Mouse (Mus musculus): ENCODE data around the gene Vmn1r183. TPM values are rescaled to one million over a fixed set of nuclear protein-coding genes. Genes with fewer than 3 reads are reported as not detected.

Vmn1r183 gene
- polyA plus RNA-seq, 1 experiment from 2014 or later = not detected

GRCm38 (mm10) chr7:24113001-24113400 is 59.9 kb downstream of the Vmn1r183 start:
- Histone ChIP-seq H3K4me3 (peak overlapping the region; percentile 73), H3K27ac (peak overlapping the region; percentile 81), H3K4me1 (peaks cover 8% of the 10 kb centered on the region), H3K36me3 (replicated peaks) (peaks cover 20% of the 10 kb centered on the region), H3K9me3 (peaks cover 26% of the 10 kb centered on the region), H3K27me3 (ENCODE audit: poor library complexity, severe bottlenecking) (no peaks in the 10 kb centered on the region)
- DNase-seq (ENCODE audit: extremely low spot score, low spot score) = peak; percentile 21
- WGBS = 11% methylated on average over 12 of the region's 12 CpGs

Other genes starting within 250 kb of the Vmn1r183 start
- not detected in 2 replicates for gene Vmn1r175, start 242.6 kb upstream of the Vmn1r183 start, polyA plus RNA-seq (2016; fragmentation: Nextera tagmentation; extraction: Ambion mirVana)
- not detected in 2 replicates for gene Vmn1r176, start 215.9 kb upstream of the Vmn1r183 start, polyA plus RNA-seq (2016; fragmentation: Nextera tagmentation; extraction: Ambion mirVana)
- gene Vmn1r177, start 186.8 kb upstream of the Vmn1r183 start, polyA plus RNA-seq (2016; fragmentation: Nextera tagmentation; extraction: Ambion mirVana) = not detected in 2 replicates
- not detected in 2 replicates for gene Vmn1r178, start 161.2 kb upstream of the Vmn1r183 start, polyA plus RNA-seq (2016; fragmentation: Nextera tagmentation; extraction: Ambion mirVana)
- not detected in 2 replicates for gene Vmn1r179, start 126.3 kb upstream of the Vmn1r183 start, polyA plus RNA-seq (2016; fragmentation: Nextera tagmentation; extraction: Ambion mirVana)
- not detected in 2 replicates for gene Vmn1r180, start 102.6 kb upstream of the Vmn1r183 start, polyA plus RNA-seq (2016; fragmentation: Nextera tagmentation; extraction: Ambion mirVana)
- not detected in 2 replicates for gene Vmn1r181, start 78.6 kb upstream of the Vmn1r183 start, polyA plus RNA-seq (2016; fragmentation: Nextera tagmentation; extraction: Ambion mirVana)
- gene V1rd19, start 51.6 kb upstream of the Vmn1r183 start, polyA plus RNA-seq (2016; fragmentation: Nextera tagmentation; extraction: Ambion mirVana) = not detected in 2 replicates
- 27.9 and 28.4 TPM in 2 replicates for gene Zfp180, start 28.7 kb downstream of the Vmn1r183 start, polyA plus RNA-seq (2016; fragmentation: Nextera tagmentation; extraction: Ambion mirVana)
- 3.3 and 4.0 TPM in 2 replicates for gene Zfp112, start 59.1 kb downstream of the Vmn1r183 start, polyA plus RNA-seq (2016; fragmentation: Nextera tagmentation; extraction: Ambion mirVana)
- gene Zfp235, start 80.9 kb downstream of the Vmn1r183 start, polyA plus RNA-seq (2016; fragmentation: Nextera tagmentation; extraction: Ambion mirVana) = 12.3 and 13.1 TPM in 2 replicates
- gene Zfp114, start 121.8 kb downstream of the Vmn1r183 start, polyA plus RNA-seq (2016; fragmentation: Nextera tagmentation; extraction: Ambion mirVana) = 4.9 and 6.3 TPM in 2 replicates
- gene Zfp111, start 158.2 kb downstream of the Vmn1r183 start, polyA plus RNA-seq (2016; fragmentation: Nextera tagmentation; extraction: Ambion mirVana) = 9.2 and 11.3 TPM in 2 replicates
- 5.4 and 7.1 TPM in 2 replicates for gene Zfp109, start 184.3 kb downstream of the Vmn1r183 start, polyA plus RNA-seq (2016; fragmentation: Nextera tagmentation; extraction: Ambion mirVana)
- gene Zfp108, start 201.5 kb downstream of the Vmn1r183 start, polyA plus RNA-seq (2016; fragmentation: Nextera tagmentation; extraction: Ambion mirVana) = 2.2 and 2.7 TPM in 2 replicates
- 7.1 and 9.6 TPM in 2 replicates for gene Zfp93, start 217.2 kb downstream of the Vmn1r183 start, polyA plus RNA-seq (2016; fragmentation: Nextera tagmentation; extraction: Ambion mirVana)
- 39.6 and 41.9 TPM in 2 replicates for gene Zfp61, start 248.0 kb downstream of the Vmn1r183 start, polyA plus RNA-seq (2016; fragmentation: Nextera tagmentation; extraction: Ambion mirVana)